Mouse (Mus musculus): ENCODE results near the gene Dntt.
A peak's percentile ranks its signal among the peaks of the same experiment; 100 is the strongest.

DNA sequence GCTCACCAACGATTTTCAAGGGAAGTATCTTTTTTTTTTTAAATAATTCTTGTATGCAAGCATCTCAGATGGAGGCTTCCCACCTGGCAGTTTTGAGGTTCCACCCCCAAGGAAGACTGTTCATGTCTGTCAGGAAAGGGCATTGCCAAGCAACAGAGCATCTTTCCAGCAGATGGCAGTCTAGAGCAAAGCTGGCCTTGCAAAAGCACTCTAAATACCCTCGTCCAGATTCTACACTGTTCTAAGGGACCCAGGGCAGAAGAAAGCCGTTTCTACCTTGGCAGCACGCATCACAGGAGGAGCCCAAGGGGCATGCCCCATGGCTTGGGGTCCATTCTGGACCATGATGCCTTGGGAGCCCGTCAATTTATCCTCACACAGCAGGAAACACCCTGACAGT lies 60.8 kb downstream of the Dntt start:
- TF ChIP-seq CTCF (IDR thresholded peaks at IDR 0.05; ENCODE audit: extremely low read depth, insufficient read depth, insufficient read length, insufficient replicate concordance) (peak; percentile 63; the same call in 1 of the 2 replicates), POLR2A (IDR thresholded peaks at IDR 0.05; ENCODE audit: low read depth, low read length) (no peak)
